Mouse (Mus musculus) CH12.LX (cell line): Measurements from ENCODE around the gene Cul4b.

Source experiments
- CHD2 ChIP-seq: IDR thresholded peaks from 2 replicates; pipeline ENCODE4 v1.6.1; 2011; ENCODE audit warnings: low read length, improper control_type of control experiment
- CTCF ChIP-seq, 2 experiments: IDR thresholded peaks in 1 of 2; conservative IDR thresholded peaks in 1 of 2; 2 replicates each; pipeline ENCODE4 v1.5.1; 2011 to 2012; ENCODE audit warnings: low read depth in 2 of 2, low read length in 2 of 2, improper control_type of control experiment in 1 of 2, inconsistent platforms in 1 of 2, mild to moderate bottlenecking in 1 of 2, moderate library complexity in 1 of 2
- ELF1 ChIP-seq: IDR thresholded peaks from 2 replicates; pipeline ENCODE4 v1.6.1; 2014; ENCODE audit warnings: low read depth, mild to moderate bottlenecking, inconsistent platforms, low read length, improper control_type of control experiment
- GABPA ChIP-seq: IDR thresholded peaks from 2 replicates; pipeline ENCODE4 v1.6.1; 2012; ENCODE audit warnings: low read depth, low read length, improper control_type of control experiment, inconsistent platforms; ENCODE audit not compliant: insufficient replicate concordance
- RAD21 ChIP-seq: IDR thresholded peaks from 2 replicates; pipeline ENCODE4 v1.6.1; 2011; ENCODE audit warnings: low read depth, mild to moderate bottlenecking, low read length, improper control_type of control experiment, moderate library complexity
- SIN3A ChIP-seq: IDR thresholded peaks from 2 replicates; pipeline ENCODE4 v1.6.1; 2012; ENCODE audit warnings: low read length, improper control_type of control experiment, inconsistent platforms
- SMC3 ChIP-seq: IDR thresholded peaks from 2 replicates; pipeline ENCODE4 v1.6.1; 2011; ENCODE audit warnings: low read depth, low read length, improper control_type of control experiment
- ZKSCAN1 ChIP-seq: IDR thresholded peaks from 2 replicates; pipeline ENCODE4 v1.6.1; 2012; ENCODE audit warnings: low read depth, inconsistent platforms, low read length, improper control_type of control experiment, borderline replicate concordance
- ZNF384 ChIP-seq: IDR thresholded peaks from 2 replicates; pipeline ENCODE4 v1.6.1; 2012; ENCODE audit warnings: low read depth, low read length, improper control_type of control experiment, inconsistent platforms

DNA sequence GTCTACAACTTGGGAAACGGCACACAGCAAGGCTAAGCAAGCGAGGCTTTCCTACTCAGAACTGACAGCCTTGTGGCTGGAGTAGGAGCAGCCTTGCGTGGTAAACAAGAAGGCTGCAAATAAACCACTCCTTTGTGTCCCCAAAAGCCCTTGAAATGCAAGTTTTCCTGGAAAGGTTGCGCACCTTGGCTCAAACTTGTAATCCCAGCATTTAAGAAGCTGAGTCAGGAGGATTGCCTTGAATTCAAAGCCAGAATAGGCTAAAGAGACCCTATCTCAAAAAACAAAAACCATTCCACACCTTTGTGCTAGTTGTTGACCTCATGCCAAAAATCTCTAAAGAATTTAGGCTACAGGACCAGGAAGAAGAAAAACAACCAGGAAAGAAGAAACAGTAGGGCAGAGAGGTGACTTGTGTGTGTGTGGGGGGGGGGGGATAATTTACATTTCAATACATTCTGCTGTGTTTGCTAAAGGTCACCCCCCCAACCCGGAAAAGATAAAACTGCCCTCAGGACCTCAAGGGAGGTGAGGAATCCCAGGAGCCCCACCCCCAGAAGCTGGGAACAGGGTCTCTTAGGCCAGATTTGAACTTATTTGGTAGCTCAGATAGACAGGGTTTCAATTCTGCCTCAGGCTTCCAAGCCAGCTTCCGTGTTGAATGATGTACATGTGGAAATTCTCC lies 9.3 kb downstream of the Cul4b start:
- no peak for TF ChIP-seq ZKSCAN1
- no peak for TF ChIP-seq ELF1
- TF ChIP-seq GABPA: no peak
- TF ChIP-seq CTCF (conservative IDR thresholded peaks at IDR 0.05 in 1 of 2, IDR thresholded peaks at IDR 0.05 in 1 of 2; ENCODE audit: low read depth in 2 of 2, low read length in 2 of 2): no peak
- TF ChIP-seq CHD2: no peak
- TF ChIP-seq SMC3: no peak
- TF ChIP-seq RAD21: no peak
- TF ChIP-seq SIN3A: no peak
- TF ChIP-seq ZNF384: no peak
